ENCODE assay signal across 22 mouse cellular contexts in genomic region chr7:92024928-92025327, GRCm38 (mm10).
DNase-seq lines count a peak whose midpoint lies in the region; ATAC-seq and TF ChIP-seq lines count a peak whose summit lies in the region.
"Had no signal": no experiment of that assay in that cellular context is flagged by ENCODE, and none has a peak within 500 bp of the region (broad histone marks: within the 10 kb centered on the region; RNA-seq: fewer than 3 reads in every experiment).

No protein-coding gene starts in this region.

- 71% methylated on average over 1 of the region's 1 CpGs for WGBS in intestine, embryonic 15.5 days
- WGBS in intestine, embryonic 16.5 days, result 69% methylated on average over 1 of the region's 1 CpGs
- 40% methylated on average over 1 of the region's 1 CpGs for WGBS in intestine, postnatal 0 days
- WGBS in small intestine, adult 2 months, result 39% methylated on average over 1 of the region's 1 CpGs
- whole genome bisulfite sequencing in stomach, postnatal 0 days, result 59% methylated on average over 1 of the region's 1 CpGs

- H3K27me3 ChIP-seq in intestine, embryonic 15.5 days (replicated peaks), result no peaks in the 10 kb centered on the region
- H3K27me3 ChIP-seq in intestine, embryonic 16.5 days (replicated peaks; ENCODE audit: control insufficient read depth, insufficient read depth, low read length), result no peaks in the 10 kb centered on the region
- no peaks in the 10 kb centered on the region for H3K27me3 ChIP-seq in intestine, postnatal 0 days (replicated peaks; ENCODE audit: control insufficient read depth, insufficient read depth, low read length)
- H3K27me3 ChIP-seq in small intestine, adult 2 months (ENCODE audit: control insufficient read depth, insufficient read depth, low read length), result no peaks in the 10 kb centered on the region
- H3K27me3 ChIP-seq in stomach, postnatal 0 days (ENCODE audit: control insufficient read depth, insufficient read depth, low read length), result no peaks in the 10 kb centered on the region
- H3K27me3 ChIP-seq: CH12.LX had no signal

- TF ChIP-seq EP300 in stomach, postnatal 0 days (optimal IDR thresholded peaks at IDR 0.05), result no peak

- TF ChIP-seq POLR2A in small intestine, adult 2 months (IDR thresholded peaks at IDR 0.05; ENCODE audit: low read depth, low read length), result no peak

- no peaks in the 10 kb centered on the region for H3K4me1 ChIP-seq in intestine, embryonic 15.5 days (replicated peaks)
- H3K4me1 ChIP-seq in intestine, embryonic 16.5 days (ENCODE audit: control insufficient read depth, insufficient read depth, low read length), result no peaks in the 10 kb centered on the region
- 0 out of 2 replicates have a peak, but pooled peaks cover 2% of the 10 kb centered on the region for H3K4me1 ChIP-seq in intestine, postnatal 0 days (replicated peaks; ENCODE audit: control insufficient read depth, insufficient read depth, low read length)
- peaks cover 5% of the 10 kb centered on the region; the same call in 1 of the 2 replicates for H3K4me1 ChIP-seq in small intestine, adult 2 months (ENCODE audit: control insufficient read depth, insufficient read depth, insufficient read length, low read length)
- no peaks in the 10 kb centered on the region for H3K4me1 ChIP-seq in stomach, postnatal 0 days (replicated peaks; ENCODE audit: control insufficient read depth, insufficient read depth)

- no peaks in the 10 kb centered on the region for H3K36me3 ChIP-seq in intestine, embryonic 15.5 days
- H3K36me3 ChIP-seq in intestine, embryonic 16.5 days (ENCODE audit: control insufficient read depth, insufficient read depth, low read length), result no peaks in the 10 kb centered on the region
- no peaks in the 10 kb centered on the region for H3K36me3 ChIP-seq in intestine, postnatal 0 days (ENCODE audit: control insufficient read depth, insufficient read depth)
- no peaks in the 10 kb centered on the region for H3K36me3 ChIP-seq in small intestine, adult 2 months (ENCODE audit: control insufficient read depth, insufficient read depth, low read length)
- H3K36me3 ChIP-seq in stomach, postnatal 0 days (ENCODE audit: control insufficient read depth, insufficient read depth, low read length), result no peaks in the 10 kb centered on the region
- H3K36me3 ChIP-seq: G1E had no signal

- H3K4me2 ChIP-seq in intestine, embryonic 15.5 days (replicated peaks), result no peak overlapping the region
- H3K4me2 ChIP-seq in intestine, embryonic 16.5 days (ENCODE audit: low read depth, low read length), result no peak overlapping the region
- H3K4me2 ChIP-seq in intestine, postnatal 0 days (replicated peaks; ENCODE audit: low read depth), result no peak overlapping the region
- H3K4me2 ChIP-seq in stomach, postnatal 0 days (replicated peaks; ENCODE audit: low read depth), result no peak overlapping the region

- H3K27ac ChIP-seq in intestine, embryonic 15.5 days, result 0 out of 2 replicates have a peak overlapping the region, but pooled peaks have one; percentile 22
- peak overlapping the region; percentile 76 for H3K27ac ChIP-seq in intestine, embryonic 16.5 days (ENCODE audit: low read length)
- H3K27ac ChIP-seq in intestine, postnatal 0 days (ENCODE audit: low read depth, low read length), result peak overlapping the region; percentile 46
- H3K27ac ChIP-seq in small intestine, adult 2 months (ENCODE audit: insufficient read depth, low read depth, low read length), result peak overlapping the region; percentile 66
- H3K27ac ChIP-seq in stomach, postnatal 0 days (replicated peaks), result no peak overlapping the region

- no peak for TF ChIP-seq CTCF in intestine, postnatal 0 days (IDR thresholded peaks at IDR 0.05; ENCODE audit: low read depth)
- TF ChIP-seq CTCF in small intestine, adult 2 months (IDR thresholded peaks at IDR 0.05; ENCODE audit: extremely low read depth, insufficient read length, insufficient replicate concordance, low read depth, low read length), result no peak
- TF ChIP-seq CTCF in stomach, postnatal 0 days (IDR thresholded peaks at IDR 0.05; ENCODE audit: low read depth), result no peak

- H3K4me3 ChIP-seq in intestine, embryonic 15.5 days (replicated peaks), result no peak overlapping the region
- no peak overlapping the region for H3K4me3 ChIP-seq in intestine, embryonic 16.5 days (ENCODE audit: low read length)
- H3K4me3 ChIP-seq in intestine, postnatal 0 days (ENCODE audit: low read depth, low read length), result no peak overlapping the region
- H3K4me3 ChIP-seq in small intestine, adult 2 months (ENCODE audit: low read depth, low read length), result no peak overlapping the region
- H3K4me3 ChIP-seq in stomach, postnatal 0 days (ENCODE audit: low read depth, low read length), result no peak overlapping the region

- no peak overlapping the region for H3K9ac ChIP-seq in intestine, embryonic 15.5 days
- H3K9ac ChIP-seq in intestine, embryonic 16.5 days (ENCODE audit: low read depth, low read length), result no peak overlapping the region
- no peak overlapping the region for H3K9ac ChIP-seq in intestine, postnatal 0 days (ENCODE audit: low read depth, low read length)
- H3K9ac ChIP-seq in stomach, postnatal 0 days (ENCODE audit: low read length), result no peak overlapping the region

- no peak for DNase-seq in urinary bladder, postnatal 14 days (ENCODE audit: low spot score)
- no peak for DNase-seq in cerebellum, postnatal 25 days
- no peak for DNase-seq in stomach, postnatal 0 days (ENCODE audit: low spot score)
- DNase-seq in embryo, embryonic 10 days (ENCODE audit: low spot score), result no peak
- DNase-seq: adrenal gland, adult 2 months; adrenal gland, adult 8-10 months; adrenal gland, postnatal 10 days; adrenal gland, postnatal 14 days; adrenal gland, postnatal 25 days; adrenal gland, postnatal 36 days; B cell, adult 2 months; cerebellum, adult 11 months; cerebellum, adult 11-12 months had no signal

- H3K9me3 ChIP-seq in intestine, embryonic 15.5 days, result no peaks in the 10 kb centered on the region
- H3K9me3 ChIP-seq in intestine, embryonic 16.5 days (ENCODE audit: control insufficient read depth, low read length), result no peaks in the 10 kb centered on the region
- no peaks in the 10 kb centered on the region for H3K9me3 ChIP-seq in intestine, postnatal 0 days (ENCODE audit: control insufficient read depth)
- no peaks in the 10 kb centered on the region for H3K9me3 ChIP-seq in stomach, postnatal 0 days (ENCODE audit: control insufficient read depth, low read length)
- H3K9me3 ChIP-seq: G1E had no signal

- peak; percentile 59 for ATAC-seq in intestine, embryonic 15.5 days
- ATAC-seq in intestine, embryonic 16.5 days, result peak; percentile 63
- peak; percentile 60 for ATAC-seq in intestine, postnatal 0 days
- no peak for ATAC-seq in stomach, postnatal 0 days (ENCODE audit: low FRiP score, low TSS enrichment)
- ATAC-seq: activated CD4-positive, CD25-positive, alpha-beta regulatory T cell, adult 4 months; CD4-positive, CD25-positive, alpha-beta regulatory T cell, adult 4 months; Patski had no signal
